Mouse (Mus musculus): Measurements from ENCODE around the gene Cwc25. TPM values are rescaled to one million over a fixed set of nuclear protein-coding genes. Genes with fewer than 3 reads are reported as not detected.
A peak's percentile ranks its signal among the peaks of the same experiment; 100 is the strongest.
"Not testable (repeated sequence)": the region's sequence is repeated elsewhere in the genome, so short reads cannot be mapped to it uniquely, and the experiment has no call there.

The Cwc25 gene
- total RNA-seq, 1 experiment from 2014 or later = 22.6 TPM

GRCm38 (mm10) chr11:97775808-97776496, 9.6 kb upstream of the Cwc25 start, which contains the start of gene 1700001P01Rik:
1700001P01Rik (minus strand) TSS chr11:97775918.
- DNase-seq = no peak

GRCm38 (mm10) chr11:97775186-97775585, 8.8 kb upstream of the Cwc25 start:
- no peak for DNase-seq

- DNase-seq = no peak
Measured at GRCm38 (mm10) chr11:97771410-97771809, 5.1 kb upstream of the Cwc25 start.

- DNase-seq = no peak
Measured at GRCm38 (mm10) chr11:97769704-97770103, 3.3 kb upstream of the Cwc25 start.

GRCm38 (mm10) chr11:97761638-97762037, 4.7 kb downstream of the Cwc25 start:
- DNase-seq = no peak

- DNase-seq = no peak
Measured at GRCm38 (mm10) chr11:97758942-97759341, 7.4 kb downstream of the Cwc25 start.

GRCm38 (mm10) chr11:97758125-97758524, 8.2 kb downstream of the Cwc25 start:
- DNase-seq = no peak

- no peak for DNase-seq
Measured at GRCm38 (mm10) chr11:97753277-97753676, 13.1 kb downstream of the Cwc25 start.

- DNase-seq = no peak
Measured at GRCm38 (mm10) chr11:97748496-97748895, 17.9 kb downstream of the Cwc25 start.

GRCm38 (mm10) chr11:97747773-97748172, 18.6 kb downstream of the Cwc25 start:
- no peak for DNase-seq

- no peak for DNase-seq
Measured at GRCm38 (mm10) chr11:97745331-97745721, 21.0 kb downstream of the Cwc25 start.

- peak; percentile 98 for DNase-seq
Measured at GRCm38 (mm10) chr11:97744718-97745330, 21.5 kb downstream of the Cwc25 start.

- DNase-seq = peak; percentile 65
Measured at GRCm38 (mm10) chr11:97744063-97744717, 22.2 kb downstream of the Cwc25 start, which contains the start of gene Pip4k2b. Pip4k2b (minus strand) TSS chr11:97744704.

- no peak for DNase-seq
Measured at GRCm38 (mm10) chr11:97743423-97743822, 22.9 kb downstream of the Cwc25 start.

GRCm38 (mm10) chr11:97742591-97742990, 23.8 kb downstream of the Cwc25 start:
- DNase-seq = no peak

GRCm38 (mm10) chr11:97742157-97742556, 24.2 kb downstream of the Cwc25 start:
- no peak for DNase-seq

GRCm38 (mm10) chr11:97740190-97740589, 26.2 kb downstream of the Cwc25 start:
- DNase-seq = no peak

GRCm38 (mm10) chr11:97739155-97739554, 27.2 kb downstream of the Cwc25 start:
- no peak for DNase-seq

- no peak for DNase-seq
Measured at GRCm38 (mm10) chr11:97738703-97739102, 27.7 kb downstream of the Cwc25 start.

GRCm38 (mm10) chr11:97737600-97737999, 28.8 kb downstream of the Cwc25 start:
- DNase-seq = no peak

- DNase-seq = no peak
Measured at GRCm38 (mm10) chr11:97736645-97737044, 29.7 kb downstream of the Cwc25 start.

GRCm38 (mm10) chr11:97734810-97735209, 31.5 kb downstream of the Cwc25 start:
- not testable (repeated sequence) for DNase-seq

GRCm38 (mm10) chr11:97733689-97734088, 32.7 kb downstream of the Cwc25 start:
- DNase-seq = no peak
